Mouse (Mus musculus): ENCODE results near the gene 4930544D05Rik. TPM values are rescaled to one million over a fixed set of nuclear protein-coding genes. Genes with fewer than 3 reads are reported as not detected.

4930544D05Rik gene
- polyA plus RNA-seq, 1 experiment from 2014 or later: not detected

DNA sequence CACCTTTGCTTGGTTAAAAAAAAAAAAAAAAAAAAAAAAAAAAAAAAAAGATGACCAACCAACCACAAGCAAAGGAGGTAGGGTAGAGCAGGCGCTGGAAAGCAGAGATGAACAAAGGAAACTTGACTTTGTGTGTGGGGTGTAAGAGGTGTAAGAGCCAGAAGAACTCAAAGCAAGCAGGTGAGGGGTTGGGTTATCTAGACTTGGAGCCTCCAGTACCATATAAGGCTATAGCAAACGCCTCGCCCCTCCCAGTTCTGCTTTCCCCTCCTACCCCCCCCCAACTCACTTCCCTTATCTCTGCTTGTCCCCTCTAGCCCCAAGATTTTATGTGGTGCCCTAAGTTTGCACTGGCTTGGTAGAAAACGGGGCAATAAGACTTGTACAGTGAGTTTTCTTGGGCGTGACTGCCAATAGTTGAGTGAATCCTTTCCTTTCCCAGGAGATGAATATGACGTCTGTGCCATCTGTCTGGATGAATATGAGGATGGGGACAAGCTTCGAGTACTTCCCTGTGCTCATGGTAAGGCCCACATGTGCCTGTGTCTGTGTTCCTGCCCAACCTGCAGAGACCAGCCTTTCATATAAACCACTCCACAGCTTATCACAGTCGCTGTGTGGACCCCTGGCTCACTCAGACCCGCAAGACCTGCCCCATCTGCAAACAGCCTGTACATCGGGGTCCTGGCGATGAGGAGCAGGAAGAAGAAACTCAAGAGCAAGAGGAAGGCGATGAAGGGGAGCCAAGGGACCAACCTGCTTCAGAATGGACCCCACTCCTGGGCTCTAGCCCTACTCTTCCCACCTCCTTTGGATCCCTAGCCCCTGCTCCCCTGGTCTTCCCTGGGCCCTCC lies 34.9 kb downstream of the 4930544D05Rik start:
- Histone ChIP-seq H3K36me3 (peaks cover 50% of the 10 kb centered on the region), H3K4me1 (replicated peaks) (peaks cover 74% of the 10 kb centered on the region), H3K9me3 (replicated peaks) (no peaks in the 10 kb centered on the region), H3K9ac (peak overlapping the region; percentile 99), H3K27ac (peak overlapping the region; percentile 99), H3K4me3 (replicated peaks) (peak overlapping the region; percentile 100), H3K27me3 (no peaks in the 10 kb centered on the region), H3K4me2 (peak overlapping the region; percentile 96)
- ATAC-seq (ENCODE audit: low read depth) (no peak), DNase-seq (no peak)
- 35% methylated on average over 12 of the region's 12 CpGs for WGBS (ENCODE audit: insufficient replicate concordance)

DNA sequence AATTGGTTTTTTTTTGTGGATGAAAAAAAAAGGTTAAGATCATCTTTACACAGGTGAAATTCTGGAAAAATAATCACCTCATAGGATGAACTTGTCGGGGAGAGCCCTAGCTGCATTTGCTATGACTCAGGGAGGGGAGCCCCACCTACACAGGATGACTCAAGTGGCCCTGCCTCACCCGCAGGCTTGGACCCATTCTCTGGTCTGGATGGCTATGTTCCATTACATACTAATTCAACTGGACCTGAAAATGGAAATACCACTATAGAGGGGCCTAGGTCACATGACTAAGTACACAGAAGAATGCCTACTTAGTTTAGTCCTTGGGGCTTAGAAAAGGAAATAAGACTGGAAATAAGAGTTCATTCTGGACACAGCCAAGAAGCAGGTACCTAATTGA lies 35.7 kb downstream of the 4930544D05Rik start:
- Histone ChIP-seq H3K27ac (peak overlapping the region; percentile 99), H3K9ac (peak overlapping the region; percentile 99), H3K4me3 (replicated peaks) (peak overlapping the region; percentile 100), H3K9me3 (replicated peaks) (no peaks in the 10 kb centered on the region), H3K27me3 (no peaks in the 10 kb centered on the region), H3K4me2 (peak overlapping the region; percentile 96), H3K4me1 (replicated peaks) (peaks cover 74% of the 10 kb centered on the region), H3K36me3 (peaks cover 48% of the 10 kb centered on the region)
- DNase-seq: no peak
- 29% methylated on average over 2 of the region's 2 CpGs for WGBS (ENCODE audit: insufficient replicate concordance)
- ATAC-seq (ENCODE audit: low read depth): no peak

DNA sequence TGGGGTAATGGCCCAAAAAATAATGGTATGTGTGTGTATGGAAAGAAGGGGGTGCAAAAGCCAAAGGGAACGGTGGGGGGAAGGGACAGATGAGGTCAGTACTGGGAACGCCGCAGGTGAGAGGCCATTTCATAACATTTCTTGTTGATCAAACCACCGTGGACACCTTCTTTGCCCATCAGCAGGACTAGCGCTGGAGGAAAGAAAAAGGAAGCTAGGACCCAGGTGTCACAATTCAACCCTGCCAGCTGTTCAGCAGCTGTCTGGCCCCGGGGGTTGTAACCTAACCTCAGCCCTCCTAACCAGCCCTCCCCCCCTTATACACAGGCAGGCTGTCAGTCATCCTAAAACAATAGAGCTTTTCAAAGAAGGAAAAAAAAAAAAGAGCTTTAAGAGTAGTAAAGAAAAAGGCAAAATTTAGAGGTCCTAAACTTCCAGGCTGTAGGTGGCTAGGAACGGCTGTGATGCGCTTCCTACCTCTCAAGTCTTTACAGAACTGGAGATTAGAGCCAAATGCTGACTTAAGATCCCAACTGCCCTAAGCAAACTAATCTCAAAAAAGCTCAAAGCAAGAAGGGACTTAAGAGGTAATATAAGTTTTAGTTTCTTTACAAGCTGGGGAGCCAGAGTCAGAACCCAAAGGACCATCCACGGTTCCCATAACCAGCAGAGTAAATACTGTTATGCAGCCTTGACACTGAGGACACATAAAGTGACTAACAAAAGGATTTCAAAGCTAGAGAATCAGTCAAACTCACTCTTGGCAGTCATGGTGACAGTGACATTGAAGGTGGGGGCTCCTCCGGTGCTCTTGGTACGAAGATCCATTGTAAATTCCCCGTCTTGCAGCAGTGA lies 36.6 kb downstream of the 4930544D05Rik start:
- H3K9ac ChIP-seq: peak overlapping the region; percentile 99
- H3K27ac ChIP-seq: peak overlapping the region; percentile 99
- H3K36me3 ChIP-seq: peaks cover 48% of the 10 kb centered on the region
- H3K4me3 ChIP-seq (replicated peaks): peak overlapping the region; percentile 100
- H3K27me3 ChIP-seq: no peaks in the 10 kb centered on the region
- no peaks in the 10 kb centered on the region for H3K9me3 ChIP-seq (replicated peaks)
- no peak for ATAC-seq (ENCODE audit: low read depth)
- DNase-seq: no peak
- WGBS (ENCODE audit: insufficient replicate concordance): 33% methylated on average over 12 of the region's 12 CpGs
- H3K4me1 ChIP-seq (replicated peaks): peaks cover 80% of the 10 kb centered on the region
- H3K4me2 ChIP-seq: peak overlapping the region; percentile 96

DNA sequence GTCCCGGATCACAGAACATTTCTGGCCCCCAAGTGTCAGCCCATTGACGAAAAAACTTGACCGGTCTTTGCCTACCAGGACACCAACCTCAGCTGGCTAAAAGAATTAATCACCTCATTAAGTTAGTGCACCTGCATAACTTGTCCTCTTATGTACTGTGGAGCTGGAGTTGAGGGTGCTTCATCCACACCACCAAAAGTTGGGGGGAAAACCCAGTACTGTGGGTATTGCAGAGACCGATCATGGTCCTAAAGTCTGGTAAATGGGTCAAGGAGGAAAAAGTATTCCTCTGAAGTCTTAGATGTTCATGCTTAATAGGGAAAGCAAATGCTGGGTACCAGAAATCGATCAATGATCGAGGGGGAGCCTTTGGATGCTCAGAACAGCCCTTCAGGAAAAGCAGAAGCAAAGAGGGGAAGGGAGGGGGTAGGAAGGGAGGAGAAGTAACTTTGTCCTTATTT lies 37.3 kb downstream of the 4930544D05Rik start:
- WGBS (ENCODE audit: insufficient replicate concordance): 20% methylated on average over 6 of the region's 6 CpGs
- Histone ChIP-seq H3K27ac (peak overlapping the region; percentile 99), H3K4me1 (replicated peaks) (peaks cover 86% of the 10 kb centered on the region), H3K9me3 (replicated peaks) (no peaks in the 10 kb centered on the region), H3K9ac (peak overlapping the region; percentile 99), H3K27me3 (no peaks in the 10 kb centered on the region), H3K4me3 (replicated peaks) (peak overlapping the region; percentile 100), H3K4me2 (peak overlapping the region; percentile 96), H3K36me3 (peaks cover 48% of the 10 kb centered on the region)
- no peak for DNase-seq
- no peak for ATAC-seq (ENCODE audit: low read depth)

DNA sequence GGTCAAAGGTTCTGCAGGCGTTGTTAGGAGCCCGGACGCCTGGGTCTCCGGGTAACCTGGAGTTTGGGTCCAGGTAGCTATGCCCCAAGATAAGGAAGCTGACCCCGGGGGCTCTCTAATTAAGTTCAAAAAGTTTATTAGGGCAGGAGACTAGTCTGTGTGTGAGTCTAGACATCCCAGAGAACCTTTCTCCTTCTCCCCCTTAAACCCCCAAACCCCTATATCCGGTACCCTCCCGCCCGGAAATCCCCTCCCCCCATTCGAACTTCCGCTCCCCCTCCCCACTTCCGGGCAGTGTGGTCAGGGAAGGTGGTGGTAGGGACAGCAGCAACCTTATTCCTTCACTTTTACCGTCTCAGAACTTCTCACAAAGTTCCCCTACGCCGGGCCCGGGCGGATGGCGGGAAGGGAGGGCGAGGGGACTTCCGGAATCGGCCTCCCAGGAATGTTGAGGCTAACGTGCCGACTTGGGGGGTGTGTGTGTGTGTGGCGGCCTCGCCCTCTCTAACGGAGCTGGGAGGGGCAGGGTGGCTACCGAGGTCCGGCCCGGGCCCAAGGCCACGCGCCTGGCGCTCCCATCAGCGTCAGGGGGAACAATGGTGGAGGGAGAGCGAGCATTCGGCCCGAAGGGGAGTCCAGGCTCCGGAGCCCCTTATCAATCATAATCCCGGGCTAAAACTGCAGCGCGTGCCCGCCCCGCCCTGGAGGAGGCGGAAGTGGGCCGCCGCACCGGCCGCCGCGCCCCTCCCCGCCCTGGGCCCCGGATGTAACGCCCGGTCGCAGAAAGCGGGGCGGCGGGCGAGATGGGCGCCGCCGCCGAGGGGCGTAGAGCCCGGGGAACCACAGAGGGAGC lies 37.9 kb downstream of the 4930544D05Rik start:
- DNase-seq (peak; percentile 69), ATAC-seq (ENCODE audit: low read depth) (peak; percentile 63)
- Histone ChIP-seq H3K4me3 (replicated peaks) (peak overlapping the region; percentile 100), H3K4me2 (peak overlapping the region; percentile 96), H3K9me3 (replicated peaks) (no peaks in the 10 kb centered on the region), H3K36me3 (peaks cover 47% of the 10 kb centered on the region), H3K4me1 (replicated peaks) (peaks cover 84% of the 10 kb centered on the region), H3K9ac (peak overlapping the region; percentile 99), H3K27me3 (no peaks in the 10 kb centered on the region), H3K27ac (peak overlapping the region; percentile 99)
- under 1% methylated on average over 62 of the region's 63 CpGs for WGBS (ENCODE audit: insufficient replicate concordance)

DNA sequence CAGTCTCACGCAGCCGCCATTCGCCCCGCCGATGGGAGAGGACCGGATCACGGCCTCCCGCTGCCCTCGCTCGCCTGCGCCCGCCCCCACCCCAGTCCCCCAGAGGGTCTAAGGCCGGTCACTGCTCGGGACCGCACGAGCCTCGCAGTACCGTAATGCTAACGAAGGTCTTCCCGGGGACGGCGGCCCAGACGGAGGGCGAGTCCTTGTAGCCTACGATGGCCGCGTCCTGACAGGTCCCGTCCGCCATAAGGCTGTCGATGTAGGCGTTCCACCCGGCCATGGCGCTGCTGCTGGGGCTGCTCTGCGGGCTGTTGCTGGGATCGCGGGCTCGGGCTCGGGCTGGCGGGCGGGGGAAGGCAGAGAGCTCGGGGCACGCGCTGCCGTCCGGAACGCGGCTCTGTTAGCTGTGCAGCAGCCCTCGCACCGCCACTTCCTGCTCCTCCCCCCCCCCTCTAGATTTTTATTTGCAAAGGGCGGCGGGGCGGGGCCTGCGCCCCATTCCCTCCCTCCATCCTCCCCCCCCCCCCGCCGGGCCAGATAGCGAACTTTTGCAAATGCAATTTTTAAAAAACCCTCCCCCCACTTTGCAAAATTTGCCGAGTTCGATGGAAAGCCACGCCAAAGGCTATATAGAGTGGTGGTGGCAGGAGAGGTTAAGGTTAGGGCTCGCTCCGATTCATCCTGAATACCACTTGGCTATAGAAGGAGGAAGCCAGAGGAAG lies 38.7 kb downstream of the 4930544D05Rik start, which contains the start of gene Pfn1:
Gene Pfn1, minus strand, starts transcription at position 447 of the 725 bp plus-strand sequence.
- H3K27ac ChIP-seq: peak within 1 kb of the TSS; percentile 99
- peaks cover 76% of the 10 kb centered on the region for H3K4me1 ChIP-seq (replicated peaks)
- peak within 1 kb of the TSS; percentile 100 for H3K4me3 ChIP-seq (replicated peaks)
- WGBS (ENCODE audit: insufficient replicate concordance): under 1% methylated on average over 61 of the region's 61 CpGs
- peak; percentile 49 for ATAC-seq (ENCODE audit: low read depth)
- H3K27me3 ChIP-seq: no peaks in the 10 kb centered on the region
- peaks cover 39% of the 10 kb centered on the region for H3K36me3 ChIP-seq
- peak within 1 kb of the TSS; percentile 96 for H3K4me2 ChIP-seq
- H3K9me3 ChIP-seq (replicated peaks): no peaks in the 10 kb centered on the region
- H3K9ac ChIP-seq: peak within 1 kb of the TSS; percentile 99
- peak; percentile 63 for DNase-seq

DNA sequence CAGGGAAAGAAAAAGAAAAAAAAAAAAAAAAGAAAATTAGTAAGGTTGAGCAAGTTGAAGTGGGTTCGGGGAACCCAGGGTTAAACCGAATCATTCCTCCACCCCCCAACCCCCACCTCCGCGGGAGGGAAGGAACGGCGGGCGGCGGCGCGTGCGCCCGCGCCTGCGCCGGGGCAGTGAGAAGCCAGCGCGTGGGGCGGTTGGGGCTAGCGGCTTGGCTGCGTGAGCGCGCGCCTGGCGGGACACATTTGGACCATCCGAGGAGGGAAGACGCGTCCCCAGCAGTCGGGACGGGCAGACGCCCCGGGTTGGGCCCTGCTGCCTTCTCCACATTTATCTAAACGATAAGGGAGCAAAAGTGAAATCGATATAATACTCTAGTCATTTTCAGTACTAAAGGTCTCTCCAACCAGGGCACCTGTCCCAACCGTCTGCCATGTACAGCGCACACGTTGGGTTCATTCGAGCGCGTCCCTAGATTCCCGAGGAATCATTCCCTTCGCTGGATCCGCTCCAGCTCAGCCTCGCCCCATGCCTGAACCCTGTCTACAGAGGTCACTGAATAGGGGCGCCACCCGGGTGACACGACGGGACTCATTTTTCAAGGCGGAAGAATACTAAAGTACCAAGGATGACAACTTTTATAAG lies 39.4 kb downstream of the 4930544D05Rik start:
- WGBS (ENCODE audit: insufficient replicate concordance): under 1% methylated on average over 48 of the region's 48 CpGs
- Histone ChIP-seq H3K36me3 (peaks cover 33% of the 10 kb centered on the region), H3K4me1 (replicated peaks) (peaks cover 69% of the 10 kb centered on the region), H3K4me3 (replicated peaks) (peak overlapping the region; percentile 100), H3K9ac (peak overlapping the region; percentile 99), H3K27me3 (no peaks in the 10 kb centered on the region), H3K4me2 (peak overlapping the region; percentile 96), H3K27ac (peak overlapping the region; percentile 99), H3K9me3 (replicated peaks) (no peaks in the 10 kb centered on the region)
- DNase-seq: peak; percentile 69
- ATAC-seq (ENCODE audit: low read depth): peak; percentile 59

DNA sequence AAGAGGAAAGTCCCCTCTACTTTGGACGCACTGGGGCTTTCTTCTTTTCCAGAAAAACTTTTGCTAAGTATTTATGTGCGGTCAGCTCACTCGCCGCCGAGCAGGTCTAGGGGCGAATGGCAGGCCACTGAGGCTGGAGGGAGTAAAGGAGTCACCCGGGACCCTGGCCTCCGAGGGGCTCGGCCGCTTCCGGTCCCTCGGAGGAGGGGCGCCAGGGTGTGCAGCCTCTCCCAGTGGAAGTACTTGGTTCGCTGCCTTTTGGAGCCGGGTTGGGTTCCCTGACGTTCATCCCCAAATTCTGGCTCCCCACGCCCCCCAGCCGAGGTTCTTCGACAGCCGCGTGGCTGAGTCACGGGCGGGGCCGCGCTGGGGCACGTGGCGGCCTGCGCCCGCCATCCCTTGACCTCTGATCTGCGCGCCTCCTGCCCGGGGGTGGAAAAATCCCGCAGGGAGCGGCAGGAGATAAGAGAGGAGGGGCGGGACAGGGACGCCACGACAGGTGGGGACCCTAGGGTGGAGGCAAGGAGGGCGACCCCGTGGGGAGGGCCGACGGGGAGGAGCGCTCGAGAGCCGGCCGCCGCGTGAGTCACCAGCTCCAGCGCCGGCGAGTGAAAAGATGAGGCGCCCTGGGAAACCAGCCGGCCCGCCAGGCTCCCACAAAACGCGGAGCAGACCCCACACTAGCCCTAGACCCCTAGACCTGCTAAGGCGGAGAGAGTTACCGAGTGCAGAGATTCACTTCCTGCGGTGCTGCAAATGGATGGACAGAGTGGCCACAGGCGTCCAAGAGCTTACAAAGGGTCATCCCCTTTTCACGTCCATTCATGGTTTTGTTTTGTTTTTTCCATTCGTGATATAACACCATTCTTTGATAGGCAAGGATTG lies 40.2 kb downstream of the 4930544D05Rik start:
- ATAC-seq (ENCODE audit: low read depth) (peak; percentile 24), DNase-seq (peak; percentile 53)
- H3K27me3 ChIP-seq: no peaks in the 10 kb centered on the region
- H3K9me3 ChIP-seq (replicated peaks): no peaks in the 10 kb centered on the region
- peak overlapping the region; percentile 96 for H3K4me2 ChIP-seq
- H3K9ac ChIP-seq: peak overlapping the region; percentile 99
- H3K36me3 ChIP-seq: peaks cover 27% of the 10 kb centered on the region
- 1% methylated on average over 61 of the region's 61 CpGs for WGBS (ENCODE audit: insufficient replicate concordance)
- peak overlapping the region; percentile 100 for H3K4me3 ChIP-seq (replicated peaks)
- peaks cover 61% of the 10 kb centered on the region for H3K4me1 ChIP-seq (replicated peaks)
- peak overlapping the region; percentile 99 for H3K27ac ChIP-seq

DNA sequence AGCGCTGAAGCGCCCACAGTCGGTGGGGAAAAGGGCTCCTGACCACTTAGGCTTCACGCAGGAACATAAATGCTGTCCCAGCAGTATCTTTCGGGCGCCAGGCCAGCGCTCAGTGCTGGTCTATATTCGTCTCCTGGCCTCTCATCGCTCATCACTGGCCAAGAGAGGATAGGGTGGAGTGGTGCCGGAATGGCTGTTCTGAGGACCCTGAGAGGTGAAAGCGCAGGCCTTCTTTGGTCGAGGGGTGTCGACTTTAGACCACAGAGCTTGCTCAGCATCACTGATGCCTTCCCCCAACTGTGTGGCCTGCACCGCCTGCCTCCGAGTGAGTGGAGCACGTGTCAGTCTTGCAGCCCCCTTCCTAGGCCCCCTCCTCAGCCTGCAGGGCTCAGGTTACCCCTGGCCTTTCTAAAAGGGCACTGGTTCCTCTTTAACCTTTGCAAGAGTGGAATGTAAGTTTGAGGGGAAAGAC lies 40.8 kb downstream of the 4930544D05Rik start:
- Histone ChIP-seq H3K4me1 (replicated peaks) (peaks cover 54% of the 10 kb centered on the region), H3K27ac (peak overlapping the region; percentile 99)
- no peak for DNase-seq

More for the DNA sequence above, 40.8 kb downstream of the 4930544D05Rik start:
- H3K9ac ChIP-seq: peak overlapping the region; percentile 99
- peaks cover 25% of the 10 kb centered on the region for H3K36me3 ChIP-seq
- 22% methylated on average over 16 of the region's 16 CpGs for WGBS (ENCODE audit: insufficient replicate concordance)
- H3K4me3 ChIP-seq (replicated peaks): peak overlapping the region; percentile 100
- no peaks in the 10 kb centered on the region for H3K27me3 ChIP-seq
- H3K9me3 ChIP-seq (replicated peaks): no peaks in the 10 kb centered on the region
- peak overlapping the region; percentile 96 for H3K4me2 ChIP-seq
- no peak for ATAC-seq (ENCODE audit: low read depth)
